Mouse (Mus musculus): ENCODE data around the gene Afmid. TPM values are rescaled to one million over a fixed set of nuclear protein-coding genes. Genes with fewer than 3 reads are reported as not detected.

The Afmid gene
- polyA plus RNA-seq, 1 experiment from 2014 or later, result 12.7 TPM

- WGBS, result 65% methylated on average over 4 of the region's 4 CpGs
- peaks cover 49% of the 10 kb centered on the region for H3K4me1 ChIP-seq
These were observed 31.6 kb upstream of the Afmid start for GRCm38 (mm10) chr11:117794035-117794551.

GRCm38 (mm10) chr11:117796954-117797353 lies 28.8 kb upstream of the Afmid start:
- no peak overlapping the region for H3K9ac ChIP-seq
- H3K4me1 ChIP-seq, result peaks cover 40% of the 10 kb centered on the region
- WGBS, result 43% methylated on average over 5 of the region's 5 CpGs
- H3K27me3 ChIP-seq (replicated peaks), result 0 out of 2 replicates have a peak, but pooled peaks cover 11% of the 10 kb centered on the region
- H3K4me3 ChIP-seq, result no peak overlapping the region
- no peak for ATAC-seq (ENCODE audit: extremely low read depth, insufficient number of reproducible peaks, low FRiP score, low TSS enrichment)
- no peaks in the 10 kb centered on the region for H3K36me3 ChIP-seq
- no peak overlapping the region for H3K27ac ChIP-seq (replicated peaks)
- H3K9me3 ChIP-seq, result no peaks in the 10 kb centered on the region
- no peak overlapping the region for H3K4me2 ChIP-seq

More at GRCm38 (mm10) chr11:117794035-117794551, 31.6 kb upstream of the Afmid start:
- ATAC-seq (ENCODE audit: extremely low read depth, insufficient number of reproducible peaks, low FRiP score, low TSS enrichment), result no peak
- 0 out of 2 replicates have a peak overlapping the region, but pooled peaks have one; percentile 40 for H3K9ac ChIP-seq
- H3K27me3 ChIP-seq (replicated peaks), result peaks cover 19% of the 10 kb centered on the region
- H3K4me3 ChIP-seq, result no peak overlapping the region
- no peaks in the 10 kb centered on the region for H3K36me3 ChIP-seq
- H3K27ac ChIP-seq (replicated peaks), result no peak overlapping the region
- H3K9me3 ChIP-seq, result no peaks in the 10 kb centered on the region
- H3K4me2 ChIP-seq, result no peak overlapping the region

- peak; percentile 49; the same call in 1 of the 2 replicates for ATAC-seq (ENCODE audit: extremely low read depth, insufficient number of reproducible peaks, low FRiP score, low TSS enrichment)
- Histone ChIP-seq H3K27ac (replicated peaks) (no peak within 1 kb of the TSS), H3K4me3 (peak within 1 kb of the TSS; percentile 13), H3K4me1 (peaks cover 34% of the 10 kb centered on the region), H3K9me3 (no peaks in the 10 kb centered on the region), H3K36me3 (no peaks in the 10 kb centered on the region), H3K27me3 (replicated peaks) (0 out of 2 replicates have a peak, but pooled peaks cover 11% of the 10 kb centered on the region), H3K4me2 (peak within 1 kb of the TSS; percentile 46), H3K9ac (peak within 1 kb of the TSS; percentile 9; the same call in 1 of the 2 replicates)
- WGBS, result 39% methylated on average over 9 of the region's 9 CpGs
These were observed 28.1 kb upstream of the Afmid start, which contains the start of gene 6030468B19Rik for GRCm38 (mm10) chr11:117797511-117798159. Gene 6030468B19Rik (plus strand): TSS chr11:117797660.

GRCm38 (mm10) chr11:117798160-117798541 lies 27.6 kb upstream of the Afmid start:
- WGBS, result 20% methylated on average over 2 of the region's 2 CpGs
- Histone ChIP-seq H3K36me3 (no peaks in the 10 kb centered on the region), H3K27ac (replicated peaks) (no peak overlapping the region), H3K9ac (no peak overlapping the region), H3K27me3 (replicated peaks) (0 out of 2 replicates have a peak, but pooled peaks cover 12% of the 10 kb centered on the region), H3K4me3 (peak overlapping the region; percentile 13), H3K4me2 (peak overlapping the region; percentile 46), H3K9me3 (no peaks in the 10 kb centered on the region), H3K4me1 (peaks cover 30% of the 10 kb centered on the region)
- ATAC-seq (ENCODE audit: extremely low read depth, insufficient number of reproducible peaks, low FRiP score, low TSS enrichment), result no peak

GRCm38 (mm10) chr11:117799174-117799573 lies 26.6 kb upstream of the Afmid start:
- no peak overlapping the region for H3K9ac ChIP-seq
- H3K27me3 ChIP-seq (replicated peaks), result 0 out of 2 replicates have a peak, but pooled peaks cover 9% of the 10 kb centered on the region
- H3K4me2 ChIP-seq, result peak overlapping the region; percentile 46
- H3K36me3 ChIP-seq, result no peaks in the 10 kb centered on the region
- H3K4me3 ChIP-seq, result peak overlapping the region; percentile 13; the same call in 1 of the 2 replicates
- WGBS, result 38% methylated on average over 5 of the region's 5 CpGs
- no peak for ATAC-seq (ENCODE audit: extremely low read depth, insufficient number of reproducible peaks, low FRiP score, low TSS enrichment)
- H3K4me1 ChIP-seq, result peaks cover 26% of the 10 kb centered on the region
- H3K27ac ChIP-seq (replicated peaks), result no peak overlapping the region
- no peaks in the 10 kb centered on the region for H3K9me3 ChIP-seq

GRCm38 (mm10) chr11:117800038-117800437 lies 25.7 kb upstream of the Afmid start:
- WGBS, result 82% methylated on average over 7 of the region's 7 CpGs

GRCm38 (mm10) chr11:117801650-117802049 lies 24.1 kb upstream of the Afmid start:
- Histone ChIP-seq H3K27me3 (replicated peaks) (0 out of 2 replicates have a peak, but pooled peaks cover 9% of the 10 kb centered on the region), H3K27ac (replicated peaks) (no peak overlapping the region), H3K4me2 (no peak overlapping the region), H3K36me3 (no peaks in the 10 kb centered on the region), H3K9ac (no peak overlapping the region), H3K4me1 (peaks cover 25% of the 10 kb centered on the region), H3K4me3 (no peak overlapping the region), H3K9me3 (no peaks in the 10 kb centered on the region)
- 70% methylated on average over 7 of the region's 7 CpGs for WGBS
- no peak for ATAC-seq (ENCODE audit: extremely low read depth, insufficient number of reproducible peaks, low FRiP score, low TSS enrichment)

More at GRCm38 (mm10) chr11:117800038-117800437, 25.7 kb upstream of the Afmid start:
- peaks cover 25% of the 10 kb centered on the region for H3K4me1 ChIP-seq
- H3K36me3 ChIP-seq, result no peaks in the 10 kb centered on the region
- H3K4me2 ChIP-seq, result no peak overlapping the region
- ATAC-seq (ENCODE audit: extremely low read depth, insufficient number of reproducible peaks, low FRiP score, low TSS enrichment), result no peak
- H3K27me3 ChIP-seq (replicated peaks), result 0 out of 2 replicates have a peak, but pooled peaks cover 9% of the 10 kb centered on the region
- H3K27ac ChIP-seq (replicated peaks), result no peak overlapping the region
- no peak overlapping the region for H3K9ac ChIP-seq
- H3K9me3 ChIP-seq, result no peaks in the 10 kb centered on the region
- H3K4me3 ChIP-seq, result no peak overlapping the region

GRCm38 (mm10) chr11:117803166-117803688 lies 22.5 kb upstream of the Afmid start:
- ATAC-seq (ENCODE audit: extremely low read depth, insufficient number of reproducible peaks, low FRiP score, low TSS enrichment), result no peak
- Histone ChIP-seq H3K4me1 (peaks cover 12% of the 10 kb centered on the region), H3K27ac (replicated peaks) (no peak overlapping the region), H3K36me3 (no peaks in the 10 kb centered on the region), H3K27me3 (replicated peaks) (0 out of 2 replicates have a peak, but pooled peaks cover 3% of the 10 kb centered on the region), H3K9me3 (no peaks in the 10 kb centered on the region), H3K4me2 (no peak overlapping the region), H3K4me3 (no peak overlapping the region), H3K9ac (no peak overlapping the region)
- WGBS, result 93% methylated on average over 3 of the region's 3 CpGs

- H3K4me1 ChIP-seq, result peaks cover 22% of the 10 kb centered on the region
- 90% methylated on average over 6 of the region's 6 CpGs for WGBS
- no peak overlapping the region for H3K27ac ChIP-seq (replicated peaks)
- H3K9me3 ChIP-seq, result no peaks in the 10 kb centered on the region
- ATAC-seq (ENCODE audit: extremely low read depth, insufficient number of reproducible peaks, low FRiP score, low TSS enrichment), result no peak
- H3K4me3 ChIP-seq, result no peak overlapping the region
- peaks cover 5% of the 10 kb centered on the region for H3K36me3 ChIP-seq
- H3K9ac ChIP-seq, result no peak overlapping the region
- H3K27me3 ChIP-seq (replicated peaks), result 0 out of 2 replicates have a peak, but pooled peaks cover 3% of the 10 kb centered on the region
- no peak overlapping the region for H3K4me2 ChIP-seq
These were observed 18.9 kb upstream of the Afmid start for GRCm38 (mm10) chr11:117806781-117807180.

GRCm38 (mm10) chr11:117809407-117810311 lies 16.1 kb upstream of the Afmid start, which contains the start of the genes Gm20708 and Syngr2:
Gene Gm20708 (plus strand): TSS chr11:117809668.
Gene Syngr2 (plus strand): TSS chr11:117809668.
- H3K27me3 ChIP-seq (replicated peaks), result no peaks in the 10 kb centered on the region
- peak within 1 kb of the TSS; percentile 91 for H3K9ac ChIP-seq
- H3K4me1 ChIP-seq, result peaks cover 32% of the 10 kb centered on the region
- H3K36me3 ChIP-seq, result peaks cover 34% of the 10 kb centered on the region
- H3K27ac ChIP-seq (replicated peaks), result peak within 1 kb of the TSS; percentile 75
- peak within 1 kb of the TSS; percentile 97 for H3K4me2 ChIP-seq
- H3K9me3 ChIP-seq, result no peaks in the 10 kb centered on the region
- peak within 1 kb of the TSS; percentile 90 for H3K4me3 ChIP-seq
- WGBS, result under 1% methylated on average over 75 of the region's 75 CpGs
- peak; percentile 64 for ATAC-seq (ENCODE audit: extremely low read depth, insufficient number of reproducible peaks, low FRiP score, low TSS enrichment)

All from heart, embryonic 13.5 days (tissue).